Mouse (Mus musculus): ENCODE measurements around the gene Ankrd6.
"Not testable (repeated sequence)": the region's sequence is repeated elsewhere in the genome, so short reads cannot be mapped to it uniquely, and the experiment has no call there.

Ankrd6 gene

GRCm38 (mm10) chr4:32950356-32951034 lies at the start of gene Ankrd6:
Gene Ankrd6, minus strand, starts transcription at chr4:32950841.
- peak; percentile 72 to 91 for DNase-seq

- no peak for DNase-seq
Observed at GRCm38 (mm10) chr4:32998996-32999395, 48.4 kb upstream of the Ankrd6 start.

GRCm38 (mm10) chr4:32997571-32997970 lies 46.9 kb upstream of the Ankrd6 start:
- DNase-seq, result no peak

GRCm38 (mm10) chr4:32996083-32996482 lies 45.4 kb upstream of the Ankrd6 start:
- DNase-seq, result no peak

- DNase-seq, result no peak
Observed at GRCm38 (mm10) chr4:32994168-32994567, 43.5 kb upstream of the Ankrd6 start.

- peak; percentile 54 to 56 for DNase-seq
Observed at GRCm38 (mm10) chr4:32989346-32989745, 38.7 kb upstream of the Ankrd6 start.

- DNase-seq, result no peak
Observed at GRCm38 (mm10) chr4:32987006-32987405, 36.4 kb upstream of the Ankrd6 start.

GRCm38 (mm10) chr4:32985684-32986083 lies 35.0 kb upstream of the Ankrd6 start:
- DNase-seq, result no peak

- DNase-seq, result no peak
Observed at GRCm38 (mm10) chr4:32984801-32985675, 34.4 kb upstream of the Ankrd6 start.

GRCm38 (mm10) chr4:32984242-32984641 lies 33.6 kb upstream of the Ankrd6 start:
- DNase-seq, result no peak

- DNase-seq, result peak; percentile 75 to 83
Observed at GRCm38 (mm10) chr4:32983176-32984155, 32.8 kb upstream of the Ankrd6 start.

GRCm38 (mm10) chr4:32982716-32983175 lies 32.1 kb upstream of the Ankrd6 start, which contains the start of gene Rragd:
Gene Rragd, plus strand, starts transcription at chr4:32983037.
- DNase-seq, result peak in 1 of 2 experiments; percentile 51

GRCm38 (mm10) chr4:32982041-32982715 lies 31.5 kb upstream of the Ankrd6 start:
- DNase-seq, result peak; percentile 45 to 55

- DNase-seq, result no peak
Observed at GRCm38 (mm10) chr4:32981617-32982016, 31.0 kb upstream of the Ankrd6 start.

GRCm38 (mm10) chr4:32980061-32980460 lies 29.4 kb upstream of the Ankrd6 start:
- no peak for DNase-seq

- DNase-seq, result no peak
Observed at GRCm38 (mm10) chr4:32977331-32977730, 26.7 kb upstream of the Ankrd6 start.

GRCm38 (mm10) chr4:32964619-32965018 lies 14.0 kb upstream of the Ankrd6 start:
- not testable (repeated sequence) for DNase-seq

- DNase-seq, result no peak
Observed at GRCm38 (mm10) chr4:32961394-32961793, 10.8 kb upstream of the Ankrd6 start.

- DNase-seq, result no peak
Observed at GRCm38 (mm10) chr4:32956423-32956822, 5.8 kb upstream of the Ankrd6 start.

- no peak for DNase-seq
Observed at GRCm38 (mm10) chr4:32952681-32953080, 2.0 kb upstream of the Ankrd6 start.

GRCm38 (mm10) chr4:32951035-32951940 lies 647 bp upstream of the Ankrd6 start:
- peak; percentile 9 to 16 for DNase-seq
